Mouse (Mus musculus): ENCODE results near the gene Plcxd1. TPM values are rescaled to one million over a fixed set of nuclear protein-coding genes. Genes with fewer than 3 reads are reported as not detected.
"Not testable (repeated sequence)": the region's sequence is repeated elsewhere in the genome, so short reads cannot be mapped to it uniquely, and the experiment has no call there.

Plcxd1 gene
- polyA plus RNA-seq (2016; fragmentation: Nextera tagmentation; extraction: Ambion mirVana), result 2.0 and 3.2 TPM in 2 replicates

DNA sequence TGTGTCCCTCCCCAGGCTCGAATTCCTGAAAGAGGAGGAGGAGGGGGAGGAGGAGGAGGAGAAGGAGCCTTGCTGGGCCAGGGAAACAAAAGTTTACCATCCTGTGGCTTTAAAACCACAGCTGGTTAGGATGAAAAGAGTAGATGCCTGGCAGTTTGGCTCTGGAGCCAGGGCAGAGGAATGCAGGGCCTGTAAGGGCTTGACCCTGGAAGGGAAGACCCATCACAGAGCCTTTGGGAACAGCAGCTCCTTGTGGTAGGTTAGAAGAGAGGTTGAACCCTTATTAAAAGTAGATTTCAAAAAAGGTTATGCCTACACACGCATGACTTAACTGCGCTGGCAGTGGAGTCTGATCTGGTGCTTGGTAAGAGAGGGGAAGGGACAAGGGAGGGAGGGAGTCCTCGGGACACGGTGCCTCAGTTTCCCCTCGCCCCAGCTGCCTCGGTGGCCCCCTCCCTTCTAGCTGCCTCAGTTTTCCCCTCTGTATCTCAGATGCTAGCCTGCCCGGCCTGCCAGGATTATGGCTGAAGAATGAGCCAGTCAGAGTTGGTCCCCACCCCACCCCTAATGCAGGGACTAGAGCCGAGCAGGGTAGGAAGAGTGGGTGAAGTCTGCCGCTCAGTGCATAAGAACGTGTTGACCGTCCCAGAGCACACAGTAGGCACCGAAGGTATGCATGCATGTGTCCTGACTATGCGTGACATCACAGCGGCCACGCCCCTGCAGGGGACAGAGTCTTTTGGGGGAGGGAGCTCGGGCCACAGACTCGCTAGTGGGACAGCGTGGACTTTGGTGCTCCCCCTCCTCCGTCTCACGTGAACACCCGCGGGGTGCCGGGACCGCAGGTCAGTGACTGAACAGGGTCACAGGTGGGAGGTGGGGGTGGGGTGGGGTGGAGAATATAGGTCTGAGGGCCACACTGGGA is at the start of gene Plcxd1:
Gene Plcxd1 (plus strand): TSS at position 314 of the 925 bp plus-strand sequence.
- Histone ChIP-seq H3K4me3 (peak within 1 kb of the TSS; percentile 55), H3K36me3 (replicated peaks) (peaks cover 29% of the 10 kb centered on the region), H3K27ac (replicated peaks) (peak within 1 kb of the TSS; percentile 67), H3K9me3 (no peaks in the 10 kb centered on the region; the same call in 1 of the 2 replicates), H3K4me1 (peaks cover 40% of the 10 kb centered on the region), H3K27me3 (replicated peaks; ENCODE audit: low read depth, poor library complexity, severe bottlenecking) (peaks cover 26% of the 10 kb centered on the region; the same call in 1 of the 2 replicates)
- peak; percentile 40 for DNase-seq (ENCODE audit: low spot score)
- 4% methylated on average over 25 of the region's 25 CpGs for WGBS

DNA sequence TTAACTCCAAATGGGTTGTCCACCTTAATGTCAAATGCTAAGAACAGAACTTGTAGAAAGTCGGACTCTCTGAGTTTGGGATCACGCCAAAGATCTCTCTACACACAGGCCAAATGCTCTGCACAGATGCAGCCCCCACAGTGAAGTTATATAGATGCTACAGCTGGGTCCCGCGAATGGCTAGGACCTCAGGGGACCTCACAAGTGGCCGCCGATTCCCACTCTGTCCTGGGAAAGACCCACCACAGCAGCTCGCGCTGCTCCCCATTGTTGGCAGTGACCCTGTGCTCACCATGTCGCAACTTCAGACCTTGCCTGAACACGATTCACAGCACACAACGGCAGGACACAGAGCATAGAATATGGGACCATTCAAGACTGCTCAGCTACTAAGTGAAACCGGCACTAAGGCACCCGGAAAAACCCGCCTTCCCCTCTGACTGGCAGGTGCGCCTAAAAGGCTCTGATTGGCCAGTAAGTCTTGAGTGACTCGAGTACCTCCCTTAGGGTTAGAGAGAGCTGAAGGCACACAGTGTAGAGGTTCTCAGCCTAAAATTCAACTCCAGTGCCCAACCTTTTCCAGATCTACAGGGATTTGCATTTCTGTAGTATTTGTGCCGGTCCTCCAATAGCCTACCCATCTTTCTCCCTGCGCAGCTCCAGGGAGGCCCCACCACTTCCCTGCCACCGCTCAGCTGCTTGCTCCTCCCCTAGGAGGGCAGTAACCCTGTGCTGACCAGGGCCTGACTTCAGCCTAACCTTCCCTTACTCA is 41.9 kb upstream of the Plcxd1 start:
- H3K36me3 ChIP-seq (replicated peaks), result no peaks in the 10 kb centered on the region
- no peaks in the 10 kb centered on the region for H3K4me1 ChIP-seq
- DNase-seq (ENCODE audit: low spot score), result peak; percentile 81
- no peaks in the 10 kb centered on the region for H3K27me3 ChIP-seq (replicated peaks; ENCODE audit: low read depth, poor library complexity, severe bottlenecking)
- 3% methylated on average over 19 of the region's 19 CpGs for WGBS
- H3K4me3 ChIP-seq, result peak overlapping the region; percentile 66
- H3K27ac ChIP-seq (replicated peaks), result peak overlapping the region; percentile 75
- H3K9me3 ChIP-seq, result peaks cover 8% of the 10 kb centered on the region; the same call in 1 of the 2 replicates

DNA sequence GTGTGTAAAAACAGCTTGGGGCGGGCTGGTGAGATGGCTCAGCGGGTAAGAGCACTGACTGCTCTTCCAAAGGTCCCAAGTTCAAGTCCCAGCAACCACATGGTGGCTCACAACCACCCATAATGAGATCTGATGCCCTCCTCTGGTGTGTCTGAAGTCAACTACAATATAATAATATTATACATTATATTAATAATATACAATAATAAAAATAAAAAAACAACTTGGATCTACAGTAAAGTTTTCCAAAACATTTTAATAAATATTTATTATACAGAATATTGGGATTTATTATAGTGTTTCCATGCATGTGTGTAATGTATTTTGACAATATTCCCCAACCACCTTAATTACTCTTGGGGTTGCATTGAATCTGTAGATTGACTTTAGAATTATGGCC is 27.4 kb upstream of the Plcxd1 start, which contains the start of gene Gm17655:
Gene Gm17655 (minus strand): TSS at position 101 of the 400 bp plus-strand sequence.
- H3K4me1 ChIP-seq; H3K4me3 ChIP-seq; DNase-seq (ENCODE audit: low spot score); H3K36me3 ChIP-seq (replicated peaks); H3K27me3 ChIP-seq (replicated peaks; ENCODE audit: low read depth, poor library complexity, severe bottlenecking); H3K27ac ChIP-seq (replicated peaks): not testable (repeated sequence)
- WGBS, result 72% methylated on average over 2 of the region's 2 CpGs
- peaks cover 36% of the 10 kb centered on the region for H3K9me3 ChIP-seq

DNA sequence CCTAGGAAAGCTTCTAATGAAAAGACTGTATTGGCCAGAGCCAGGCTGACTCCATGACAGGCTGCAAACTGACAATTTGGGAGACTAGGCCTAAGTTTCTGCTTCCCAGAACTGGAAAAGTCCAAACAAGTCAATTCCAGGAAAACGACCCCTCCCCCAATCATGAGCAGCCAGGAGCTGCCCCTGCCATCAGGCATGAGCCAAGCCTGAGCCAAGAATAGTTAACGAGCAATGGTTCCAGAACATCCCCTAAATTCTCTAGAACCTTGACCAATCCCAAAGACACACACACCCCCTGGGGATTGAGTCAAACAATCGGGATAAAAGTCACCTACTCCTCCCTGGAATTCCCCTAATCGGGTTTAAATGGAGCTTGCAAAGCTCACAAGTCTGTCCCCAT is 16.8 kb upstream of the Plcxd1 start:
- Histone ChIP-seq H3K9me3 (peaks cover 51% of the 10 kb centered on the region), H3K4me3 (no peak overlapping the region), H3K27ac (replicated peaks) (no peak overlapping the region), H3K27me3 (replicated peaks; ENCODE audit: low read depth, poor library complexity, severe bottlenecking) (no peaks in the 10 kb centered on the region), H3K36me3 (replicated peaks) (peaks cover 16% of the 10 kb centered on the region), H3K4me1 (no peaks in the 10 kb centered on the region)
- DNase-seq (ENCODE audit: low spot score), result no peak
- 86% methylated on average over 4 of the region's 4 CpGs for WGBS

DNA sequence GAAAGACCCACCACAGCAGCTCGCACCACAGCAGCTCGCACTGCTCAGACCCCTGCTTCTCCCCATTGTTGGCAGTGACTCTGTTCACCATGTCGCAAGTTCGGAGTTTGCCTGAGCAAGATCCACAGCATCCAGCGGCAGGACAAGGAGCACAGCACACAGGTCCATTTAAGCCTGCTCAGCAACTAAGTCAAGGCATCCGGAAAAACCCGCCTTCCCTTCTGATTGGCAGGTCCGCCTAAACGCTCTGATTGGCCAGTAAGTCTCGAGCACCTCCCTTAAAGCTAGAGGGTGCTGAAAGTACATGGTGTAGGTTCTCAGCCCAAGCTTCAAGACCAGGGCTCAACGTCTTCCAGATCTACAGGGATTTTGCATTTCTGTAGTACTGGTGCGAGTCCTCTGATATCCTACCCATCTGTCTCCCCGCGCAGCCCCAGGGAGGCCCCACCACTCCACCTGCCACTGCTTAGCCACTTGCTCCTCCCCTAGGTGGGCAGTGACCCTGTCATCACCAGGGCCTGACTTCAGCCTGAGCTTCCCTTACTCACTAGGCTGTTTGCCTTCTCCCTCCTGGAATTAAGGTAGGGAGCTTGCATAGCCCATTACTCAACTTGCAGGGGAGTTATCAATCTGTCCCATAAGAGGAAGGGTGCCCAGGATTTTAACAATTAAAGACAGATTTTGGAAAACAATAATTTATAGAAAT is 13.5 kb upstream of the Plcxd1 start:
- no peaks in the 10 kb centered on the region for H3K27me3 ChIP-seq (replicated peaks; ENCODE audit: low read depth, poor library complexity, severe bottlenecking)
- DNase-seq (ENCODE audit: low spot score), result no peak
- no peaks in the 10 kb centered on the region for H3K4me1 ChIP-seq
- H3K36me3 ChIP-seq (replicated peaks), result no peaks in the 10 kb centered on the region
- H3K4me3 ChIP-seq, result no peak overlapping the region; the same call in 1 of the 2 replicates
- 36% methylated on average over 14 of the region's 14 CpGs for WGBS
- H3K9me3 ChIP-seq, result peaks cover 26% of the 10 kb centered on the region; the same call in 1 of the 2 replicates
- H3K27ac ChIP-seq (replicated peaks), result no peak overlapping the region

DNA sequence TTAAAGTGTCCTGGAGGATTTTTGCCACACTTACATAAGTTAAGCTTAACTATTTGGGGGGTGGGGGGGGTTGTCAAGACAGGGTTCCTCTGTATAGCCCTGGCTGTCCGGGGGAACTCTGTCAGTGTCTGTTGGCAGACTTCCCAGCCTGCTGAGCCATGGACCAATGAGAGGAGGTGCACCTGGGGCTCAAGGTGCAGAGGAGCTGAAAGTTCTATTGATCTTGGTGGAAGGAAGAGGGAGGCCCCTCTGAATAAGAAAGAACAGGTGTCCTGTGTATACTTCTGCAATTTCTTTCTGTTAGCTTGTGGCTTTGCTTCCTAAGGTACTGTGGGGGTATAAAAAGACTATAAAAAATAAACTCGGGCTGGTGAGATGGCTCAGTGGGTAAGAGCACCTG is 8.2 kb upstream of the Plcxd1 start:
- no peak for DNase-seq (ENCODE audit: low spot score)
- Histone ChIP-seq H3K4me3 (no peak overlapping the region), H3K9me3 (no peaks in the 10 kb centered on the region), H3K4me1 (peaks cover 12% of the 10 kb centered on the region), H3K27me3 (replicated peaks; ENCODE audit: low read depth, poor library complexity, severe bottlenecking) (no peaks in the 10 kb centered on the region), H3K27ac (replicated peaks) (no peak overlapping the region), H3K36me3 (replicated peaks) (no peaks in the 10 kb centered on the region)
- 87% methylated on average over 2 of the region's 2 CpGs for WGBS

DNA sequence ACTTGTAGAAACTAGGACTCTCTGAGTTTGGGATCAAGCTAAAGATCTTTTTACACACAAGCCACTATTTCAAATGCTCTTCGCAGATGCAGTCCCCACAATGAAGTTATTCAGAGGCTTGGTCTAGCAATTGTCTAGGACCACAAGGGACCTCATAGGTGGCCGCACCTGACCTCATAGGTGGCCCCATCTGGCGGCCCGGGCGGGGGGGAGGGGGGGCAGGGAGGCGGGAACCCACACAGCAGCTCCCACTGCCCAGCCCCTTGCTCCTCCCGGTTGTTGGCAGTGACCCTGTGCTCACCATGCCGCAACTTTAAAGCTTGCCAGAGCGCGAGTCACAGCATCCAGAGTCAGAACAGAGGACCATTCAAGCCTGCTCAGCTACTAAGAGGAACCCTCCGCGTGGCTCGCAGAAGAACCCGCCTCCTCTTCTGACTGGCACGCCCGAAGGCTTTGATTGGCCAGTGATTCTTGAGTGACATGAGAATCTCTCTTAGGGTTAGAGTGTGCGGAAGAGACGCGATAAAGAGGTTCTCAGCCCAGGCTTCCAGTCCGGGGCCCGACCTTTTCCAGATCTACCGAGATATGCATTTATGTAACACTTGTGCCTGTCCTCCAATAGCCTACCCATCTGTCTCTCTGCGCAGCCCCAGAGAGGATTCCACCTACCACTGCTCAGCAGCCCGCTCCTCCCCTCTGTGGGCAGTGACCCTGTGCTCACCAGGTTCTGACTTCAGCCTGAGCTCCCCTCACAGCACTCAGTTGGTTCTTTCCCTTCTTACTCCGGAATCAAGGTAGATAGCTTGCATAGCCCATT is 5.5 kb upstream of the Plcxd1 start, which contains the start of gene Gm35315:
Gene Gm35315 (minus strand): TSS at position 391 of the 817 bp plus-strand sequence.
- peak within 1 kb of the TSS; percentile 89 for H3K27ac ChIP-seq (replicated peaks)
- H3K27me3 ChIP-seq (replicated peaks; ENCODE audit: low read depth, poor library complexity, severe bottlenecking), result 0 out of 2 replicates have a peak, but pooled peaks cover 5% of the 10 kb centered on the region
- H3K9me3 ChIP-seq, result no peaks in the 10 kb centered on the region
- H3K36me3 ChIP-seq (replicated peaks), result no peaks in the 10 kb centered on the region
- under 1% methylated on average over 25 of the region's 25 CpGs for WGBS
- peaks cover 16% of the 10 kb centered on the region for H3K4me1 ChIP-seq
- peak; percentile 89 for DNase-seq (ENCODE audit: low spot score)
- peak within 1 kb of the TSS; percentile 67 for H3K4me3 ChIP-seq

DNA sequence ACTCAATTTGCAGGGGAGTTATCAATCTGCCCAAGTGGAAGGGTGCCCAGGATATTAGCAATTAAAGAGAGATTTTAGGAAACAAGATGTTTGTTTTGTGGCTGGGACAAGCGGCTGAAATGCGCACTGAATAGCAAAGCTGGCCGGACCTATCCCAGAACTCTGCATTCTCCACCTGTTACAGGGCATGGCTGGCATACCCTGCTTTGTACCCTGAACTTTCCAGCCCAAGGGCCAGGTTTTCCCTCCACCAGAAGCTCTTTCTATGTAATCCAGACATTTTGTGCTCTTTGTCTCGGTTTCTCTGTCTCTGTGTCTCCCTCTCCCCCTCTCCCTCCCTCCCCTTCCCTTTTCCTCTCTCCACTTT is 4.9 kb upstream of the Plcxd1 start:
- H3K9me3 ChIP-seq, result no peaks in the 10 kb centered on the region
- 0 out of 2 replicates have a peak, but pooled peaks cover 6% of the 10 kb centered on the region for H3K27me3 ChIP-seq (replicated peaks; ENCODE audit: low read depth, poor library complexity, severe bottlenecking)
- no peaks in the 10 kb centered on the region for H3K36me3 ChIP-seq (replicated peaks)
- 3% methylated on average over 4 of the region's 4 CpGs for WGBS
- no peak for DNase-seq (ENCODE audit: low spot score)
- H3K4me3 ChIP-seq, result peak overlapping the region; percentile 67
- H3K4me1 ChIP-seq, result peaks cover 22% of the 10 kb centered on the region
- peak overlapping the region; percentile 89 for H3K27ac ChIP-seq (replicated peaks)

DNA sequence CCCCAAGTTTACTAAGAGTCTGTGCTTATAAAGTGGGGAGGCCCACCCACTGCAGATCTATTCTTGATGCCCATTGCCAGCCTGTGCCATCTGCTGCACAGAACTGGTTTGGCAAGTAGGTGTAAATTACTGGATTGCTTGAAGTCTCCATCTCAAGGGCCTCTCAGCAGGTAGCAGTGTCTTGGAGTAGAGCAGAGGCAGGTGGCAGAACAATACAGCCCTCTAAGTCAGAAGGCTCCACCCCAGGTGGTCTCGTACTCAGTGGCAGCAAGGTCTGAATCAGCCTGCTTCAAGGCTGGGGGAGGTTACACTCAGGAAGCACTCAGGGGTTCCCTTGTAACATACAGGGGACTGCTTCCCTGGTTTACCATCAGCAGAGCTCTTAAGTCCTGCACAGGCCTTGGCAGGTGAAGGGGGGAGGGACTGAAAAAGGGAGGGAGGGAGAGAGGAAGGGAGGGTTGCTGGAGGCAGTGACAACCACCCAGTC is 735 bp upstream of the Plcxd1 start:
- Histone ChIP-seq H3K36me3 (replicated peaks) (peaks cover 20% of the 10 kb centered on the region), H3K4me1 (peaks cover 46% of the 10 kb centered on the region), H3K27ac (replicated peaks) (peak overlapping the region; percentile 67), H3K27me3 (replicated peaks; ENCODE audit: low read depth, poor library complexity, severe bottlenecking) (peaks cover 26% of the 10 kb centered on the region; the same call in 1 of the 2 replicates), H3K9me3 (no peaks in the 10 kb centered on the region), H3K4me3 (no peak overlapping the region; the same call in 1 of the 2 replicates)
- WGBS, result 40% methylated on average over 1 of the region's 1 CpGs
- DNase-seq (ENCODE audit: low spot score), result no peak

DNA sequence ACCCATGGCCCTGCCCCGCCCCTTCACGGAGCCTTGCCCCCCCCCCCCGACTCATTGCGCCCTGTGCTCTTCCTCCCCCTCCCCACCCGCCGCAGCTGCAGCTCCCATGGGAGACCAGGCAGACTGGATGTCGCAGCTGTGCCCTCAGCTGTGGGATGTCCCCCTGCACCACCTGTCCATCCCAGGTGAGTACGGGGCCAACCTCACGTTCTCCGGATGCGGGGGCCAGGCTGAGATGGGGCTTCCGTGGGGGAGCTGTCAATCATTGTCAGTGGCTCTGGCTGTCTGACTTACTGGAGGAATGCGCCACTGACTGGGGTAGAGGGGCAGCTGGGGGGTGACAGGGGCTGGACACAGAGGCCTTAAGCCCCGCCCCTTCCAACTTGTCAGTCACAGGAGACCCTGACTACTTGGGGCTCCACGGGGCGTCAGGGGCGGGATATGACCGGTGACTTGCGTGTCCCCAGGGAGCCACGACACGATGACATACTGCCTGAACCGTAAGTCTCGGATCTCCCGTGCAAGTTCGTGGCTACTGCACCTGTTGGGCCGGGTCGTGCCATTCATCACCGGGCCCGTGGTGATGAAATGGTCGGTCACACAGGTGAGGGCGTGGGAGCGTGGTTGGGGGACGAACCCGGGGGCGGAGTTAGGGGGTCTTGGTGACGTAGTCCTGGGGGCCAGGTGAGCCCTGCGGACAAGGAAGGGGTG is 1.3 kb downstream of the Plcxd1 start:
- H3K36me3 ChIP-seq (replicated peaks), result peaks cover 41% of the 10 kb centered on the region
- H3K4me1 ChIP-seq, result peaks cover 38% of the 10 kb centered on the region
- DNase-seq (ENCODE audit: low spot score), result peak; percentile 62
- WGBS, result 2% methylated on average over 36 of the region's 37 CpGs
- no peaks in the 10 kb centered on the region; the same call in 1 of the 2 replicates for H3K9me3 ChIP-seq
- peak overlapping the region; percentile 55 for H3K4me3 ChIP-seq
- peaks cover 26% of the 10 kb centered on the region; the same call in 1 of the 2 replicates for H3K27me3 ChIP-seq (replicated peaks; ENCODE audit: low read depth, poor library complexity, severe bottlenecking)
- H3K27ac ChIP-seq (replicated peaks), result no peak overlapping the region

Data from embryonic facial prominence, embryonic 10.5 days (tissue).